Mouse (Mus musculus) gonadal fat pad, adult 2 months (tissue): Measurements from ENCODE around the gene Btg4. TPM values are rescaled to one million over a fixed set of nuclear protein-coding genes. Genes with fewer than 3 reads are reported as not detected.

Experiments used
- DNase-seq: peaks from one replicate; pipeline ENCODE4 v3.0.0-alpha.2; 2012; ENCODE audit warnings: low read depth
- polyA plus RNA-seq: library from polyadenylated mRNA; depleted of rRNA; stranded (reverse); fragments of >200 nt; gene quantifications from 2 replicates; pipeline ENCODE4 v1.2.3, GENCODE M21; 2012; rRNA removed

Btg4 gene
- polyA plus RNA-seq, 1 experiment: not detected

GRCm38 (mm10) chr9:51165312-51166180 is 104.8 kb downstream of the Btg4 start, which contains the start of gene Gm32742:
Gene Gm32742, minus strand, starts transcription at chr9:51165517.
- no peak for DNase-seq

GRCm38 (mm10) chr9:51167954-51168353 is 107.3 kb downstream of the Btg4 start:
- no peak for DNase-seq

GRCm38 (mm10) chr9:51168698-51169097 is 108.0 kb downstream of the Btg4 start:
- no peak for DNase-seq

- DNase-seq: no peak
Measured at GRCm38 (mm10) chr9:51169133-51169532, 108.4 kb downstream of the Btg4 start.

Other genes with a start within 250 kb of the Btg4 start
- gene Ppp2r1b, start 215.6 kb upstream of the Btg4 start, polyA plus RNA-seq: 48.4 and 49.0 TPM in 2 replicates
- gene Sik2, start 51.8 kb upstream of the Btg4 start, polyA plus RNA-seq: 80.9 and 88.1 TPM in 2 replicates
- 2.9 and 3.0 TPM in 2 replicates for gene Layn, start 16.2 kb downstream of the Btg4 start, polyA plus RNA-seq
- 0.53 and 1.3 TPM in 2 replicates for gene 4833427G06Rik, start 41.2 kb downstream of the Btg4 start, polyA plus RNA-seq
- 0.12 and 0.42 TPM in 2 replicates for gene Gm32742, start 104.6 kb downstream of the Btg4 start, polyA plus RNA-seq
- gene Pou2af1, start 152.8 kb downstream of the Btg4 start, polyA plus RNA-seq: 1.2 and 2.4 TPM in 2 replicates
- 15.6 and 16.0 TPM in 2 replicates for gene Colca2, start 217.7 kb downstream of the Btg4 start, polyA plus RNA-seq